Mouse (Mus musculus) embryonic facial prominence, embryonic 14.5 days (tissue): ENCODE measurements at regions not wholly inside any gene's neighbourhood (a gene's known extent, or its start where the extent isn't known, plus 50 kb on each side); places are given as distances from the start of the nearest gene placed in this dataset.
"Not testable (repeated sequence)": the region's sequence is repeated elsewhere in the genome, so short reads cannot be mapped to it uniquely, and the experiment has no call there.

ENCODE experiments used
- ATAC-seq: fragments of 200-750 bp; cut with Nextera tagmentation; 2 replicates; pipeline ENCODE4 v1.8.0; 2017; ENCODE audit warnings: low read depth, moderate number of reproducible peaks, moderate TSS enrichment
- DNase-seq: peaks from one replicate; pipeline ENCODE4 v3.0.0-alpha.2; 2015; ENCODE audit warnings: low spot score
- H3K27ac ChIP-seq: fragments of 300-500 bp; sonication (generic); replicated peaks from 2 replicates; pipeline ENCODE4 v1.5.1; 2014; ENCODE audit warnings: low read depth, mild to moderate bottlenecking, low read length, moderate library complexity
- H3K27me3 ChIP-seq: fragments of 300-500 bp; sonication (generic); replicated peaks from 2 replicates; pipeline ENCODE4 v1.6.1; 2014; ENCODE audit warnings: low read length; ENCODE audit not compliant: control insufficient read depth, insufficient read depth
- H3K36me3 ChIP-seq: fragments of 300-500 bp; sonication (generic); 2 replicates; pipeline ENCODE4 v1.6.1; 2014; ENCODE audit warnings: low read length, mixed read lengths; ENCODE audit not compliant: control insufficient read depth, insufficient read depth
- H3K4me1 ChIP-seq: fragments of 300-500 bp; sonication (generic); 2 replicates; pipeline ENCODE4 v1.6.1; 2014; ENCODE audit warnings: antibody characterized with exemption, low read length; ENCODE audit not compliant: control insufficient read depth, insufficient read depth
- H3K4me2 ChIP-seq: fragments of 300-500 bp; sonication (generic); 2 replicates; pipeline ENCODE4 v1.6.1; 2014; ENCODE audit warnings: low read depth, mild to moderate bottlenecking, low read length, moderate library complexity, mixed read lengths
- H3K4me3 ChIP-seq: fragments of 300-500 bp; sonication (generic); 2 replicates; pipeline ENCODE4 v1.5.1; 2014; ENCODE audit warnings: low read depth, mild to moderate bottlenecking, low read length
- H3K9ac ChIP-seq: fragments of 300-500 bp; sonication (generic); 2 replicates; pipeline ENCODE4 v1.6.1; 2014; ENCODE audit warnings: low read depth, mild to moderate bottlenecking, low read length, moderate library complexity, mixed read lengths
- H3K9me3 ChIP-seq: fragments of 300-500 bp; sonication (generic); 2 replicates; pipeline ENCODE4 v1.6.1; 2016; ENCODE audit warnings: low read length; ENCODE audit not compliant: control insufficient read depth
- WGBS: fragments of 180-500 bp; shearing (Covaris S2); extraction: QIAGEN DNeasy Blood & Tissue Kit; methylation state at CpG from one replicate; pipeline ENCODE4 v1.1.7; 2014; 5-methylcytosine and 5-hydroxymethylcytosine counted together

DNA sequence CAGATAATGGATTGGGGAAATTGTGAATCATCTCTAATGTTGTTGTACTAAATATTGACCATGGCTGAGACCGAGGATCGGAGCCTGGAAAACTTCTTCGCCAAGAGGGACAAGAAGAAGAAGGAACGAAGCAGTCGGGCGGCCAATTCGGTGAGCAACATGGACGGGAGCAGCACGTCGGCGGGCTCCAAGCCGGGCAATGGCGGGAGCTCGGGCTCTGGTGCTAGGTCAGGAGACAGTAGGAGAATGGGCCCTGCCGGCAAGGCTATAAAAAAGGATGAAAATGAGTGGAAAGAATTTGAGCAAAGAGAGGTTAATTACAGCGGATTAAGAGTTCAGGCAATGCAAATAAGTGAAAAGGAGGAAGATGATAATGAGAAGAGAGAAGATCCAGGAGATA is 55.0 kb upstream of the Zfp990 start:
- H3K36me3 ChIP-seq, ATAC-seq, DNase-seq, H3K4me1 ChIP-seq, H3K4me2 ChIP-seq, H3K9me3 ChIP-seq, H3K27me3 ChIP-seq, H3K9ac ChIP-seq, H3K4me3 ChIP-seq, H3K27ac ChIP-seq: not testable (repeated sequence)
- whole genome bisulfite sequencing: 86% methylated on average over 16 of the region's 16 CpGs

GRCm38 (mm10) chr4:145448586-145448985 is 62.0 kb upstream of the Zfp990 start:
- no peak for DNase-seq
- Histone ChIP-seq H3K27ac (no peak overlapping the region), H3K4me1 (no peaks in the 10 kb centered on the region), H3K27me3 (no peaks in the 10 kb centered on the region), H3K36me3 (no peaks in the 10 kb centered on the region), H3K4me3 (no peak overlapping the region), H3K9me3 (peaks cover 28% of the 10 kb centered on the region), H3K9ac (no peak overlapping the region), H3K4me2 (no peak overlapping the region)
- WGBS: 76% methylated on average over 2 of the region's 2 CpGs
- ATAC-seq: no peak

DNA sequence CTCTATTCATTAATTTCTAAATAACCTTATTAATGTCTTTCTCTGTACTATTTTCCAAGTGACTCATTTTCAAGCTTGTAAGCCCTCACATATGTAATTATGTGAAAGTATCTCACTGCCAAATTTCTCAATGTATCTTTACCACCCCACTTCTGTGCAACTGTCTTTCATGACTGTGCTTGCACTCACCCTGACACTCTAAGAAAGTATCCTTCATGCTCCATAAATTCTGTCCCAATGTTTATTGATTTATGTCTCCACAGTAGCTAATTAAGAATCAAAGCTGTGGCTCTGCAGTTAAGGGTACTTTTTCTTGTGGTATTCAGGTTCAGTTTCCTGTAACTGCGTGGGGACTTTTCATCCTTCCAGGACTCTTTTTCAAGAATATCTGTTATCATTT is 73.8 kb upstream of the Zfp990 start:
- not testable (repeated sequence) for DNase-seq, H3K4me2 ChIP-seq, H3K4me1 ChIP-seq, H3K9ac ChIP-seq, H3K27ac ChIP-seq, ATAC-seq, H3K27me3 ChIP-seq, H3K36me3 ChIP-seq, H3K4me3 ChIP-seq
- peaks cover 63% of the 10 kb centered on the region for H3K9me3 ChIP-seq
- WGBS: 78% methylated on average over 1 of the region's 1 CpGs

DNA sequence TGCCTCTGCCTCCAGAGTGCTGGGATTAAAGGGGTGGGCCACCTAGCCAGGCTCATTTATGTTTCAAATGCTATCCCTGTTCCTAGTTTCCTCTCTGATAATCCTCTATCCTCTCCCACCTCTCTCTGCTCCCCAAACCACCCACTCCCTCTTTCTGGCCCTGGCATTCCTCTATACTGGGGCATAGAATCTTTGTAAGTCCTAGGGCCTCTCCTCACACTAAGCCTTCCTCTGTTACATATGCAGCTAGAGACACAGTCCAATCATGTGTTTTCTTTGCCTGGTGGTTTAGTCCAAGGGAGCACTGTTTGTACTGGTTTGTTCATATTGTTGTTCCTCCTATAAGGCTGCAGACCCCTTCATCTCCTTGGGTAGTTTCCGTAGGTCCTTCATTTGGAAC is 76.0 kb upstream of the Zfp990 start:
- Histone ChIP-seq H3K4me2 (no peak overlapping the region), H3K9me3 (peaks cover 60% of the 10 kb centered on the region), H3K27ac (no peak overlapping the region), H3K9ac (no peak overlapping the region), H3K27me3 (no peaks in the 10 kb centered on the region), H3K4me3 (no peak overlapping the region), H3K4me1 (no peaks in the 10 kb centered on the region), H3K36me3 (no peaks in the 10 kb centered on the region)
- 84% methylated on average over 1 of the region's 1 CpGs for WGBS
- DNase-seq (no peak), ATAC-seq (no peak)

DNA sequence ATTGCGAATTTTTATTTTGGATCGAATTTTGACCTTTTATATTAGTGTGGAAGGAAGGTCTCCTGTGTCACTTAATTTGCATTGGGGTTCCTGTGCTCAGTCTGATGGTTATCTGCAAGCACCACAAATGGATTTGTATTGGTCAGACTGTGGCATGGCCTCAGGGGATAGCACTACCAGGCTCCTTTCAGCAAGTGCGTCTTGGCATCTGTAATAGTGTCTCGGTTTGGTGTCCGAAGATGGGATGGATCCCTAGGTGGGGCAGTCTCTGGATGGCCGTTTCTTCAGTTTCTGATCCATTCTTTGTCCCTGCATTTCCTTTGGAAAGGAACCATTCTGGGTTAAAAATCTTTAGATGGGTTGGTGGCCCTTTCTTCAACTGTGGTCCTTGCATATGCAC is 76.5 kb upstream of the Zfp990 start:
- Histone ChIP-seq H3K27me3 (no peaks in the 10 kb centered on the region), H3K36me3 (no peaks in the 10 kb centered on the region), H3K9me3 (peaks cover 60% of the 10 kb centered on the region), H3K4me3 (no peak overlapping the region), H3K4me1 (no peaks in the 10 kb centered on the region), H3K27ac (no peak overlapping the region), H3K4me2 (no peak overlapping the region), H3K9ac (no peak overlapping the region)
- no peak for DNase-seq
- 71% methylated on average over 6 of the region's 6 CpGs for WGBS
- ATAC-seq: no peak

GRCm38 (mm10) chr4:145433235-145433634 is 77.3 kb upstream of the Zfp990 start:
- DNase-seq, H3K4me2 ChIP-seq, ATAC-seq, H3K27ac ChIP-seq, H3K36me3 ChIP-seq, H3K4me1 ChIP-seq, H3K27me3 ChIP-seq, H3K9ac ChIP-seq, H3K4me3 ChIP-seq: not testable (repeated sequence)
- peaks cover 55% of the 10 kb centered on the region for H3K9me3 ChIP-seq
- 43% methylated on average over 1 of the region's 1 CpGs for WGBS

- no peak overlapping the region for H3K27ac ChIP-seq
- H3K4me3 ChIP-seq: no peak overlapping the region
- no peaks in the 10 kb centered on the region for H3K36me3 ChIP-seq
- DNase-seq: no peak
- ATAC-seq: no peak
- no peaks in the 10 kb centered on the region for H3K4me1 ChIP-seq
- H3K9me3 ChIP-seq: peaks cover 47% of the 10 kb centered on the region
- H3K9ac ChIP-seq: no peak overlapping the region
- 71% methylated on average over 8 of the region's 8 CpGs for WGBS
- H3K27me3 ChIP-seq: no peaks in the 10 kb centered on the region
- H3K4me2 ChIP-seq: no peak overlapping the region
Measured at GRCm38 (mm10) chr4:145431910-145432765, 78.4 kb upstream of the Zfp990 start.

- not testable (repeated sequence) for H3K9ac ChIP-seq, H3K27ac ChIP-seq, H3K4me3 ChIP-seq, ATAC-seq, H3K36me3 ChIP-seq, H3K9me3 ChIP-seq, H3K27me3 ChIP-seq, H3K4me2 ChIP-seq, H3K4me1 ChIP-seq, DNase-seq
- WGBS: 60% methylated on average over 4 of the region's 4 CpGs
Measured at GRCm38 (mm10) chr4:145417837-145418236, 92.7 kb upstream of the Zfp990 start.

DNA sequence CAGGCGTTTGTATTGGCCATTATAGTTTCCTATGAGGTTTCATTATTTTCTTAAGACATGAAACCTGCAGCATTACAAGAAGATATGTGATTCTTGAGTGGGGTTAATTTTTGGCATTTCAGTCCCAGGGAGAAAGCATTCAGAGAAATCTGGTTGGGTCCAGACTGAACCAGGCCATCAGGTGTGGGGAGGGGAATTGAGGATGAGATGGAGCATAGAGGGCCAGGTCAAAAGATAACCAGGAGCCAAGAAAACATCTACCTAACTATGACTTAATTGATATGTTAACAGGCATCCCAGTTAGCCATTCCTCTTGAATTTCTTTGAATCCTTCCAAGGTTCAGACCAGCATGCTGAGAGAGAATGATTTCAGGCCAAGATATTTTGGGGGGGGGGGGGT is 96.2 kb upstream of the Tnfrsf8 start:
- H3K9ac ChIP-seq: no peak overlapping the region
- no peak overlapping the region for H3K4me3 ChIP-seq
- ATAC-seq (no peak), DNase-seq (no peak)
- H3K4me2 ChIP-seq: no peak overlapping the region
- H3K9me3 ChIP-seq: 0 out of 2 replicates have a peak, but pooled peaks cover 12% of the 10 kb centered on the region
- no peaks in the 10 kb centered on the region for H3K4me1 ChIP-seq
- 50% methylated on average over 1 of the region's 1 CpGs for WGBS
- H3K27me3 ChIP-seq: no peaks in the 10 kb centered on the region
- no peak overlapping the region for H3K27ac ChIP-seq
- H3K36me3 ChIP-seq: no peaks in the 10 kb centered on the region
